Mouse (Mus musculus): ENCODE results near the gene Hormad2.

Gene Hormad2

DNA sequence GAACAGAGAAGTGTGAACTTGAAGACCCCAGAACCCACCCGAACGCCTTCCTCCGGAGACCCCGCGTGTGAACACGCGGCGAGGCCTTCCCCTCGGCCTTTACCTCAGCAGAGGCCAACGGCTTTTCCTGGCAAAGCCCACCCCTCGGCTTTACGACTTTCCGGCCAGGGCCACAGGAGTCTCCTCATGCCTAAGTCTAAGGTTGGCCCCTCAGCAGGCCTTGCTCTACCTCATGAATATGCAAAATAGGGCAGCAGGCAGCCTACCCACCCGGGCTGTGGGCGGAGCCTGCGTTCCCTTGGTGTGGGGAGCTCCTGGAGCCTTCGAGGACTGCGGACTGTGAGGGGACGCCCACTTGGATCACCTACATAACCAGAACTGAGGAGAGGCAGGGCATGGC, at the start of gene Hormad2:
TSS of gene Hormad2 (minus strand) at position 128 of the 400 bp plus-strand sequence.
- no peak for DNase-seq (ENCODE audit: low spot score in 2 of 2)

DNA sequence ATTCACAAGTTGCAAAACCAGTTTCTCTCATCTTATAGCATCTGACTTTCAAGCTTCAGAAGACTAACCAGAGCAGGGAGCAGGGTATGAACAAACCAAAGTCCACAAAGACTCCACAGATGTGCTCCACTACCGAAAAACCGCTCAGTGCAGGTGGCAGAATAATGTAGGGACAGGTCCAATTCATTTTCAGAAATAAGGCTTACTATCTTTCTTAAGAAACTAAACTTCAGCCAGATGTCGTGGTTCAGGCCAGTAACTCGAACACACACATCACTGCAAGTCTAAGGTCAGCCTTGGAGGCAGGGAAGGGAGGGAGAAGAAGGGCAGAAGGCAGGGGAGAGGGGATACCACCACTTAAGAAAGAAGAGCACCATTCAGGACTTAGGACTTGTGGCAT, 48.3 kb upstream of the Hormad2 start:
- no peak for DNase-seq (ENCODE audit: low spot score in 2 of 2)

DNA sequence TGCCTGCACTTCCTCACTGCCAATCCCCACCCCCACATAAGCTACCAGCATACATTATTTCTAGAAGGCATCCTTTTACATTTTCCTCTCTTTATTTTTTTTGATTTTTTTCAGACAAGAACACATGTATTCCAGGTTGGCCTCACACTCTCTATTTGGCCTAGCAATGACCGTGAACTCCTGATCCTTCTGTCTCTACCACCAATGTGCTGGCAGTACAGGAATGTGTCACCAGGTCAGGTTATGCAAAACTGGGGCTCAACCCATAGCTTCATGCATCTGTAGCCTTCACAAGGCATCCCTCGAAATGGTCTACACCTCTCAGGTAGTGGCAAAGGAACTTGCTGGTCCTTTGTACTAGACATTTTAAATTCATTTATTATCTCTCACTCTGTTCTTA, 47.9 kb upstream of the Hormad2 start:
- no peak for DNase-seq (ENCODE audit: low spot score in 2 of 2)

DNA sequence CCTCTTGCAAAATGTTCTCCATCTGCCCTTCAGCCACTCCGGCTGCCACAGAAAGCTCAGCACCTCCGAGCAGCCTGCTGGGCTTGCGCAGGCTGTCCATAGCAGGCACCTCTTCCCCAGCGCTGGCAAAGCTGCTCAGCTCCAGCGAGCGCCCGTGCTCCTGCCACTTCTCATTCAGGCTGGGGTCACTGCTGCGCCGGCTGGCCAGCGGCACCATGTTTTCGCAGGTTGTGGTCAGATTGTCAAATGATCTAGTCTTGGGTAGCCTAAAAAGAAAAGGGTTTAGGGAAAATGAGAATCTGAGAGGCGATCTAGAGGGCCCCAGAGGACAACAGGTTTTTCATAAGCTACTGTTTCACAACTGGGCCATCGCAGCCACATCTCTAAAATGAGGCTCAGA, 47.5 kb upstream of the Hormad2 start:
- no peak for DNase-seq (ENCODE audit: low spot score in 2 of 2)

DNA sequence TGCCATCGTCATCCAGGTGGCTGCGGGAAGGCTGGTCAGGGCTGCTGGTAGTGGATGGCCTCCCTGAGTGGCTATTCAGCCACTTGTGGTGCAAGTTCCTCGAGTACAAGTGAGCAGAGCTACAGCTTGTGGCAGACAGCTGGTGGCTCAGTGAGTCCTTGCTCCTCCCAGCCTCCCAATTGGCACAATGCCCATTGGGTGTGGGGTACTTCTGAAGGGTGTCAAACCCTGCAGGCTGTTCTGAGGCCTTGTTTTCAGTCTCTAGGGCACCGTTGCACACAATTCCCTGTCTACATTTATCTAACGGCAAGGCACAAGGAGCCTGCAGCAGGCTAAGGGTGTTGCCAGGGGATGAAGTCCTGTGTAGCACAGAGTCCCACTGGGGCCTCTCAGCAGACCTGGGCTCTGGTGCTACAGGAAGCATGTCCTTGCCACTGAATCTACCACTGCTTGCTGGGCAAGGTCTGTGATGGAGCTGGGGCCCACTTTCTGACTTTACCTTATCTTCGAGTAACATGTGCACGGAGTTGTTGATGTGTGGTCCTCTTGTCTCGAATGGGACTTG, 46.6 kb upstream of the Hormad2 start:
- peak in 1 of 2 experiments; percentile 15 for DNase-seq (ENCODE audit: low spot score in 2 of 2)

DNA sequence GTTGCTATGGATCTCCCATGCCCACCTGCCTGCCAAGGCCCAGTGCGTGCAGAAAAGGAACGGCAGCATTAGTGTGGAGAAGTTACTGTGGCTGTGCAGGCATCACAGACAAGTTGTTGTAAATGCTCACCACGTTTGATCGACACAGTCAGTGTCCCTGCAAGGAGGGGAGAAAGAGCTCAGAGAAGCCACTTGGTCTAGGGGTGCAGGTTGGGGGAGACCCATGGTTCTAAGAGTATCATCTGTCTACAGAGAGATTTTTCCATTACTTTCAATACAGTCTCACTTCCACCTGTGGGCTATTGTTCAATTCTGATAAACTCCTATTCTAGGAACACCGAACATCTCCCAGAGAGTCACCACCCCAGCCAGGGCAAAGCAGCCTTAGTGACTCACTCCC, 43.6 kb upstream of the Hormad2 start:
- no peak for DNase-seq (ENCODE audit: low spot score in 2 of 2)

DNA sequence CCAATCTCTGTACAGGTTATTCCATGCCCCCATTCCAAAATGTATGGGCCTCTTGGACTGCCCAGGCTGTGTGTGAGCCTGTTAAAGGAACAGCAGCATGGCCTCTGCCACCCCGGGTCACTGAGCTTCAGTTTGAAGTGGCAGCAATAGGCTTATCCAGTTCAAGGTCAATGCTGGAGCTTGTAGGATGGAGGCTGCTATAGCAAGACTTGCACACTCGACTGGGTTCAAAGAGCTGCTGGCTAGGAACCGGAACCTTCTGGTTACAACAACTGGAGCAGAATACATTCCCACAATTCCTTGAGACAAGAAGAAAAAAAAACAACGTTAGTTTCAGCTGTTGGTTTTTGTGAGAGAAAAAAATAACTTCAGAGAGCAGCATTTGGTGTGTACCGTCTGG, 41.7 kb upstream of the Hormad2 start:
- DNase-seq (ENCODE audit: low spot score in 2 of 2): no peak

DNA sequence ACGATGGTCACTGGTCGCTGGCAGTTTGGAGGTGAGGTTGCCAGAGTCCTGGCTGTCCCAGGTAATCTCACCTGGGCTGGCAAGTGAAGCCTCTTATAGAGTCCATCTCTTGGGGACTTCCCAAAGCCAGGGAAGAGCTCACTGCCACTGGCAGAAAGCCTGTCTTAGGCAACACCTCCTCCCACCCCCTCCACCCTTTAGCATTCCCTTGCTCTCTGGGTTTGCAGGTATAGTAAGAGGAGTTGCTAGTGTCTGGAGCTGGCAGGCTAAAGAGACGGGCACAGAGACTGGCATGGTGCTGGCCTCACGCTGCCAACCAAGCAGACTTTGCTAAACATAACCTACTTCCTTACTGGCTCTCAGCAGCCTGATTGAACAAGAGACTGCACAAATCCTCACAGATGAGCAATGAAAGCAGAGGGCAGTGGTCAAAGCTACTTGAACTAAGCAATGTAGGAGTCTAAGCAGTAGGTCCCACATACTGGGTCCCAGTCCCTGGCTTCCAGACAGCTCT, 35.3 kb upstream of the Hormad2 start:
- no peak for DNase-seq (ENCODE audit: low spot score in 2 of 2)

DNA sequence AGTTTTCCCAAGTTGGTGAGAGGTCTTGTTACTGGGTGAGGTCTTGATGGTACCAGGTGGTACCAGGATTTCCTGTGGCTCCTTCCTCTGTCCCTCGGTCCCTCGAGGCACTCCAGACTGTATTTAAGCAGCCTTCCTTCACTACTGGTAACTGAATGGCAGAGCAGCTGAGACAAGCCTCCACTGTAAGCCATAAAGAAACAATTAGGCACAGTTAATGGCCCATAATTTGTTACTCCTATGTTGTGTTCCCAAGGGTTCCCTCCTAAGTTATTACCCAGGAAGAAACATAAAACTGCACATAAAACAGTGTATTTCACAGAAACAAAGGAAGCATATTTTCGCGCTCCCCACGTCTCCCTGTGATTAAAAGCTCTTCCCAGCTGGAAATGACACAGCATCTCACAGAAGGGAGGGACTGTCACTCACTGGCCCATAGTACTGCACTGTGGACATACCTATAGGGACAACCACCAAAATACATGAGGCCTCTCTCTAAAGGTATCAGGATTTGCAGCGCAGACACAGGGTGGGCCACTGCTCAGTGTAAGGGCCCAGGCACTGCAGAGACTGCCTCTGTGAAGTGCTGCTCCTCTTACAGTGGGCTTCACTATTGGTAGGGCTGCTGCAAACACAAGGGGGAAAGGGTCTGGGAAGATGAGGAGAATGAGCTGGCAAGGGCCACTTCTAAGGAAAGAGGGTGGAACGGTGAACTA, 31.7 kb upstream of the Hormad2 start:
- DNase-seq (ENCODE audit: low spot score in 2 of 2): no peak

DNA sequence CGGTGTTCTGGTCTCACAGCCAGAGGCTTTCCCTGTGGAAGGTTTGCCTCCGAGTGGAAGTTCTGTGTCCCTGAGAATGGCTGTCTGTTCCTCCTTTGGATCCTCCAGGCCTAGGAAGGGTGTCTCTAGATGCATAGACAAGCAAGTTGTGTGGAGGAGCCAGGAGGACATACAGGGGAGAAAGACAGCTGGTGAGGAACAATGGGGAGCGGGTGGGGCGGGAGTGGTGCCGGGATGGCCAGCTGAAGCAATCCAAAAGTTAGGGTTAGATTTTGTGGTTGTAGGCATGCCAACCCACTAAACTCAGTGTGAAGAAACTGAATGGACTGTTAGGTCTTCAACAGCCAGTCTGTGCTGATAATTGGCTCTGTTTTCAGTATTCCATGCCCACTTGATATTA, 30.8 kb upstream of the Hormad2 start:
- DNase-seq (ENCODE audit: low spot score in 2 of 2): no peak

DNA sequence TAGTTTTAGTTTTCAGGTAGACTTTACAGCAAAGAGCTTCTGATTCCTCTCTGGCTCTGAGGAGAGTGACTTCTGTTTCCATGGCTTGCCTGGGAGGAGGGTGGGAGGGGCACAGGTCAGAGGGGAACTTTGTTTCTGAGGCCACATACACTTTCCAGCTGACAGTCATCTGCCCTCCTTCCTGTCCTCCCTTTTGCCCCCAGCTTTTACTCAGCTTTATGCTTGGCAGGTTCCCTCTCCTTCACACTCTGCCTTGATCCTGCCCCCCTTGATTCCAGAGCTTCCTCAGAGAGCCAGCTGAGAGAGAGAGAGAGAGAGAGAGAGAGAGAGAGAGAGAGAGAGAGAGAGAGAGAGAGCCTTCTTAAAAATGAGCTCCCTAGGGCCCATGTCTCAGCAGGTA, 30.3 kb upstream of the Hormad2 start:
- DNase-seq (ENCODE audit: low spot score in 2 of 2): no peak

DNA sequence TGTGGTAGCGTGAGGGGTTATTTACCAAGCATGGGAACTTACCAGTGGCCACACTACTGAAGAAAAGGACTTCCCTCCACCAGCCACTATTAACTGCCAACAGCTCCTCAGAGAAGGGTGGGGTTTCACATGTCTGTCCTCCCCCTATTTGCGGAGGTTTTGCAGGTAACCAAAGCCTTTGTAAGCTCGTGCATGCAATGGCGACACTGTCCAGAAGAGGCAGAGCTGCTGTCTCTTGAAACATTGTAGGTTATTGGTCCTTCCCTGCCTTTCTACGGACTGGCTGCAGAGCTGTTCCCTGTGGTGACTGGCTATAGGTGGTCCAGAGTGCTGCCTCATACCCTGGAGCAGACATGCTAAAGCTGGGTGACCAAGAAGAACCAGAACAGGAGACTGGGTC, 28.2 kb upstream of the Hormad2 start:
- DNase-seq (ENCODE audit: low spot score in 2 of 2): no peak

DNA sequence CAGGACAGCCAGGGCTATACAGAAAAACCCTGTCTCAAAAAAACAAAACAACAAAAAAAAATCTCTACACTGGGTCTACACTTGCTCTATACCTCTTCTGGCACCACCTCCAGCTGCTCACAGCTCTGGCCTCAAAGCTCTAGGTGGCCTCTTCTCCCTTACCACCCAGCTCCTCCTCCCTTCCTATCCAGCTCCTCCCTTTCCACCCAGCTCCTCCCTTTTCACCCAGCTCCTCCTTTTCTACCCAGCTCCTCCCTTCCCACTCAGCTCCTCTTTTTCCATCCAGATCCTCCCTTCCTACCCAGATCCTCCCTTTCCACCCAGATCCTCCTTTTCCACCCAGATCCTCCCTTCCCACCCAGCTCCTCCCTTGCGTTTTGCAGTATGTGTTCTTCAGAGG, 26.5 kb upstream of the Hormad2 start:
- DNase-seq (ENCODE audit: low spot score in 2 of 2): no peak

DNA sequence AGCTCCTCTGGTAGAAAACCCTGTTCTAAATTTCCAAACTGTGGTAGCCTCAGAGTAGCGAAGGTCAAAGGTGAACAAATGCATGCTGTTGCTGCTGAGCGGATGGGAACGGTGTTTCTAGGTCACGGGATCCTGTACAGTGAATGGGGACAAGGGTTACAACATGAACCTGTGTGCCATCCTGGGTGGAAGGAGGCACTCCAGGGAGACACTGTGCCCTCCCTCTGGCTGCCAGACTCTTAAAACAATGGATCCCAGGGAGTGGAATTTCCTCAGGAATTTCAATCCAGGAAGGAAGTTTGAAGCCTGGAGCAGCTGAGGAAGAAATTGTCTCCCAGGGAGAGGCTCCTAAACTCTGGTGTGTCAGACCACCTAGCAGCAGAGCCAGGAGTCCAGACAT, 25.3 kb upstream of the Hormad2 start:
- DNase-seq (ENCODE audit: low spot score in 2 of 2): no peak

DNA sequence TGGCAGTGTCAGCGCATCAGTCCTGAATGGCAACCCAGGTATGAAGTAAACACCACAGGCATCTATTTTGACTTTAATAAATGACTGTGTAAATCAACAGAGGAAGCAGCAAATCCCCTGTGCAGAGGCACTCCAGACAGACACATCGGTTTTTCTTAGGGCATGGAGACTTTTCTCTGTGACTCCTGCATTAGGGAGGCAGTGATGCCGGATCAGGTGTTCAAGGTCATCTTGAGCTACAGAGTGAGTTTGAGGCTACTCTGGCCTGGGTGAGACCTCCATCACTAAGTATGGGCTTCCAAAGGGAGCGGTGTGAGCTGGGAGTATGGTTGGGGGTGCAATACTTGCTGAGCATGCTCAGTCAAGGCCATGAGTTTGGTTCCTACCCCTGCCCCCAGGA, 23.7 kb upstream of the Hormad2 start:
- no peak for DNase-seq (ENCODE audit: low spot score in 2 of 2)

DNA sequence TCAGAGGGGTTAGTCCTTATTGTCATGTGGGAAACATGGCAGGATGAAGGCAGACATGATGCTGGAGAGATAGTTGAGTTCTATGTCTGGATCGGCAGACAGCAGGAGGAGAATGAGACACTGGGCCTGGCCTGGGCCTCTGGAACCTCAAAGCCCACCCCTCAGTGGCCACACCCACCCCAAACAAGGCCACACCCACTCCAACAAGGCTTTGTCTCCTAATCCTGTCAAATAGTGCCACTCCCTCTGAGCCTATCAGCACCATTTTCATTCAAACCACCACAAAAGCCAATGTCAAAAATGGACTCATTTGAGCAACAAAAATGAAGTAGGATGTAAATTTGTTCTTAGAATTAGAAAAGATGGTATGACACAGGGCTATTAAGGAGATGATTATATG, 23.3 kb upstream of the Hormad2 start:
- no peak for DNase-seq (ENCODE audit: low spot score in 2 of 2)

DNA sequence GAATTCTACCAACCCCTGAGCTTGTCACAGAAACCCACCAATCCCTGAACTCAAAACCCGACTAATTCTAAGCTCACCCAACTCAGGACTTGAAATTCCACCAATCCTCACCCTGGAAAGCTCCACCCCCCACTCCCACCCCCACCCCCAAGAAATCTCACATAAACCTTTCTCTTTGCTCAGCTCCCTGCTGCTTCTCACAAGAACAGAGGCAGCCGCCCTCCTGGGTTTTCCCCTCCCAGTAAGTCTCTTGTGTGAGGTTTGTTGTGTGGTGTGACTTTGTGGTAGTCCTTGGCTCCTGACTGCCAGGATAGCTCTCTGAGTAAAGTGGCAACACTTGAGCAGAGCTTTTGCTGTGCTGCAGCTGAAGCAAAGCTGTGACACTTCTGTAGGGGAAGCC, 22.0 kb upstream of the Hormad2 start:
- no peak for DNase-seq (ENCODE audit: low spot score in 2 of 2)

DNA sequence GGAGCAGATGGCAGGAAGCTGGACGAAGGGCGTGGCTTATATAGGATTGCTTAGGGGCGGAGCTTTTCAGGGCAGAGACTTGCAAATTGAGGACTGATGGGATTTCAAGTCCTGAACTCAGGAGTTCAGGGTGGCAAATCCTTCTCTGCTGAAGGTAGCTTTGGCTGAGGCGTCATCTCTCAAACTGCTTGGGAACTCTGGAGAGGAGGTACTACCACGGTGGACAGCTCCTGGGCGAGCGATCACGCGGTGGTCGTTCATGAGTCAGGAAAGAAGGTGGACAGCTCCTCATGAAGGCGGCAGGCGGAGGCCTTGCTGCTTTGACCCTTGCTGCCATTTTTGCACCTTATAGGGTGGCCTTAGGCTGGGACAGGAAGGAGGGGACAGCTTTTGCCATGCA, 20.2 kb upstream of the Hormad2 start:
- no peak for DNase-seq (ENCODE audit: low spot score in 2 of 2)

DNA sequence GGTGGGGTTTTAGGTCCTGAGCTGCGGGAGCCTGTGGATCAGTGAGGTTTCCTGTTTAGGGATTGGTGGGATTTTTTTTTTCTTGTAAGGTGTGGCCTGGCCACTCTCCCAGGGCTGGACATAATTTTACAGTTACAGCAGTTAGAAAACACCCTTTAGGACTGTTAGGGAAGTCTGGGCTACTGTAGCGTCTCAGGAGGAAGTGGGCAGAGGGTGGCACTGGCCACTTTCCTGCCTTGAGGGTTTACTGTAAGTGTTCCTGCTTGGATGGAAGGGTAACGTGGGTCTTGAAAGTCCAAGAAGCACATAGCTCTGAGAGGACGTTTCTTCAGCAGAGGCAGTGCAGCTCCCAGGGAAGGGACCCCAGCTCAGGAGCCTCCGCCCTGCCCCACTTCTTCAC, 19.7 kb upstream of the Hormad2 start:
- no peak for DNase-seq (ENCODE audit: low spot score in 2 of 2)

DNA sequence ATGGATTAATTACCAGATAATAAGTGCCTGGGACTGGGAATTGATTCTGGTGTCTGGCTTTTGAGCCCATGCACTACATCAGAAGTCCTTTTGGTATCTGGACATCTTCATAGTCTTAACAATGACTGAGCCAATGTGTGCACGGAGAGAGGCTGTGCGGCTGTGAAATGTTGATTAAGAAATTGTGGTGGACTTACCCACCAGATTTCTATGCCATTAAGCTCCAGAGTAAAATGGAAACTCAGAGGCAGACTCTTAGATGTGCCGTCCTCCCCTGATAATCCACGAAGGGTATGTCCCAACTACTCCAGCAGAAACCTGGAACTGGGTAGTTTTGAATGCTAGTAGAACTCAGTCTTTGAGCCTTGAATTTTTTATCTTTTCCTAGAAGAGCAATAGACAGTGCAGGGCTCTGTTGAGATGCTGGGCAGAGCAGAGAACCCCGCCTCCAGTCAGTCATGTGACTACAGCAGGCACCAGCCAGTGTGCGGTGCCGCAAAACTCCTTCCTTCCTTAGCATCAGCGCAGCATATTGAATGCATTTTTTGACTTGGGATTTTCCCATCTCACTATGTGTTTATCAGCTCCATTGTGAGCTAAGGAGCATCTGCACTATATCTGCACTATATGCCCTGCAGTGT, 14.1 kb upstream of the Hormad2 start:
- no peak for DNase-seq (ENCODE audit: low spot score in 2 of 2)

DNA sequence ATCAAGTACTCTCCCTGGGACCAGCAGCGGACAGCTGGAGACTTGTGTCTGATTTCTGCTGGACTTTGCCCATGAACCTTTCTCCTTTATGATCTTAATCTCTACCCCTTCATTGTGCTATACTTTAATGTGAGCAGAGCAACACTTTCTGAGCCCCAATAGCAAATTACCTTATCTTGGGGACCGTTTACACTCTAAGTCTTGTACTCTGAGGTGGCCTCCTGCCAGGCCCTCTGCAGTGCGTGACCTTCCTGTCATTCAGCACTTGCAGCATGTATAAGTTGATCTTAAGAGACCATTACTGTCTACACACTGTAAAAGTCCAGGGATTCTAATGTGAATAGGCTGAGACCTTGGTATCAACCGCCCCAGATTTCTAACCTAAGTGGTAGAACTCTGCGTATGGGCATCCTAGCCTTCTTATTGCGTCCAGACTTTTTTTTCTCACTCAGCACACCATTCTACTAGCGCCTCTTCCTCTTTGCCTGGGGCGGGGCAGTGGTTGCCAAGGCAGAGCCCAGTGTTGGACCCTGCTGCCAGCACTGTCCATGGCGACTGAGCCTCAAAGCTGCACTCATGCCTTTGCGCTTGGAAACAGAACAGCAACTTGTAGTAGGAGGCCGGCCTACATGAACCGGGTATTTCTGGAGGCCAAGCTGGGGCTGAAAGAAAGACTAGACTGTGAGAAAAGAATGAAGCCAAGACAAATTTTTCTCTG, 11.7 kb upstream of the Hormad2 start:
- DNase-seq (ENCODE audit: low spot score in 2 of 2): no peak

DNA sequence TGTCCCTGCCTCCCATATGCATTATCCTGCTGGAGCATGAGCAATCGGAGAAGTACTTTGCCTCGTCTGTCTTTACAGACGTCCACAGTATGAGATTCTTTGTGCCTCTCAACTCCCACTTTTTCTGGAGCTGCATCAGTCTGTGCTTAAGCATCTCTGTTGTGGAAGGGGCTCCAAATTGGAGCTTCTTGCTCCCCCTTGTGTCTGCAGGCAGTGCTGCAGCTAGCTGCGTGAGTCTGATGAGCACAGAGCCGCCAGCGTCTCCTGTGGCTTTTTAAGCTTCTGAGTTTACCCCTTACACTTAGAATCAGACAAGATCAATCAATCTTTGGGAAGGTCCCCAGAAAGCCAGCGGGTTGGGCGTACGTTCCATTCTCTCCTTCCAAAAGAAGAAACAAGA, 10.2 kb upstream of the Hormad2 start:
- DNase-seq (ENCODE audit: low spot score in 2 of 2): peak in 1 of 2 experiments; percentile 44
